Mouse (Mus musculus) brown adipose tissue, adult 24 weeks (tissue): Measurements from ENCODE around the gene Gm17509. TPM values are rescaled to one million over a fixed set of nuclear protein-coding genes. Genes with fewer than 3 reads are reported as not detected.
"Not testable (repeated sequence)": the region's sequence is repeated elsewhere in the genome, so short reads cannot be mapped to it uniquely, and the experiment has no call there.

Experiments used
- H3K27ac ChIP-seq: fragments of 200-500 bp; replicated peaks from 2 replicates; pipeline ENCODE4 v1.5.1; 2012; ENCODE audit warnings: low read depth, mild to moderate bottlenecking, low read length
- H3K4me1 ChIP-seq: fragments of 200-500 bp; 2 replicates; pipeline ENCODE4 v1.6.1; 2012; ENCODE audit warnings: low read length, mixed read lengths; ENCODE audit not compliant: control insufficient read depth, insufficient read depth, insufficient read length
- H3K4me3 ChIP-seq: fragments of 200-500 bp; 2 replicates; pipeline ENCODE4 v1.5.1; 2012; ENCODE audit warnings: low read depth, mild to moderate bottlenecking, low read length, moderate library complexity; ENCODE audit not compliant: insufficient read depth
- polyA plus RNA-seq: library from polyadenylated mRNA; stranded (reverse); fragments of >200 nt; gene quantifications from 2 replicates; pipeline ENCODE4 v1.2.4, GENCODE M21; 2012; ENCODE audit not compliant: missing spikeins, insufficient read depth, insufficient read length

The Gm17509 gene
- polyA plus RNA-seq, 1 experiment = not detected

GRCm38 (mm10) chr13:117192161-117192560, 28.7 kb downstream of the Gm17509 start:
- no peak overlapping the region for H3K27ac ChIP-seq
- no peaks in the 10 kb centered on the region for H3K4me1 ChIP-seq
- H3K4me3 ChIP-seq = no peak overlapping the region

GRCm38 (mm10) chr13:117185329-117185728, 35.5 kb downstream of the Gm17509 start:
- no peaks in the 10 kb centered on the region for H3K4me1 ChIP-seq
- no peak overlapping the region for H3K4me3 ChIP-seq
- H3K27ac ChIP-seq = no peak overlapping the region

GRCm38 (mm10) chr13:117183288-117183687, 37.6 kb downstream of the Gm17509 start:
- Histone ChIP-seq H3K4me3 (no peak overlapping the region), H3K27ac (no peak overlapping the region), H3K4me1 (no peaks in the 10 kb centered on the region)

GRCm38 (mm10) chr13:117180912-117181311, 40.0 kb downstream of the Gm17509 start:
- not testable (repeated sequence) for H3K4me1 ChIP-seq, H3K4me3 ChIP-seq, H3K27ac ChIP-seq

Other genes with a start within 250 kb of the Gm17509 start
- gene Parp8, start 195.5 kb downstream of the Gm17509 start, polyA plus RNA-seq = 1.4 and 2.2 TPM in 2 replicates
- gene Emb, start 12.5 kb downstream of the Gm17509 start, polyA plus RNA-seq = 1.3 and 2.5 TPM in 2 replicates